Mouse (Mus musculus): ENCODE measurements around the gene Gm49361.
A peak's percentile ranks its signal among the peaks of the same experiment; 100 is the strongest.
"Not testable (repeated sequence)": the region's sequence is repeated elsewhere in the genome, so short reads cannot be mapped to it uniquely, and the experiment has no call there.

The Gm49361 gene

GRCm38 (mm10) chr14:57746001-57746771 lies at the start of gene Gm49361:
Gene Gm49361 (minus strand): TSS chr14:57746103.
- peak; percentile 88 for DNase-seq (ENCODE audit: low read depth, low spot score)

- no peak for DNase-seq (ENCODE audit: low read depth, low spot score)
Observed at GRCm38 (mm10) chr14:57791171-57791570, 45.3 kb upstream of the Gm49361 start.

GRCm38 (mm10) chr14:57789759-57790158 lies 43.9 kb upstream of the Gm49361 start:
- DNase-seq (ENCODE audit: low read depth, low spot score) = no peak

GRCm38 (mm10) chr14:57789311-57789710 lies 43.4 kb upstream of the Gm49361 start:
- DNase-seq (ENCODE audit: low read depth, low spot score) = no peak

GRCm38 (mm10) chr14:57787406-57787805 lies 41.5 kb upstream of the Gm49361 start:
- DNase-seq (ENCODE audit: low read depth, low spot score) = no peak

- DNase-seq (ENCODE audit: low read depth, low spot score) = no peak
Observed at GRCm38 (mm10) chr14:57772157-57772815, 26.4 kb upstream of the Gm49361 start.

GRCm38 (mm10) chr14:57769102-57769501 lies 23.2 kb upstream of the Gm49361 start:
- DNase-seq (ENCODE audit: low read depth, low spot score) = no peak

- no peak for DNase-seq (ENCODE audit: low read depth, low spot score)
Observed at GRCm38 (mm10) chr14:57760447-57761412, 14.8 kb upstream of the Gm49361 start.

GRCm38 (mm10) chr14:57758237-57758636 lies 12.3 kb upstream of the Gm49361 start, which contains the start of gene Lats2:
Gene Lats2 (minus strand): TSS chr14:57758388.
- no peak for DNase-seq (ENCODE audit: low read depth, low spot score)

- DNase-seq (ENCODE audit: low read depth, low spot score) = no peak
Observed at GRCm38 (mm10) chr14:57756094-57756493, 10.2 kb upstream of the Gm49361 start.

GRCm38 (mm10) chr14:57755661-57756060 lies 9.8 kb upstream of the Gm49361 start:
- DNase-seq (ENCODE audit: low read depth, low spot score) = peak; percentile 37

GRCm38 (mm10) chr14:57753351-57753992 lies 7.6 kb upstream of the Gm49361 start:
- peak; percentile 89 for DNase-seq (ENCODE audit: low read depth, low spot score)

- not testable (repeated sequence) for DNase-seq (ENCODE audit: low read depth, low spot score)
Observed at GRCm38 (mm10) chr14:57751006-57751405, 5.1 kb upstream of the Gm49361 start.

- no peak for DNase-seq (ENCODE audit: low read depth, low spot score)
Observed at GRCm38 (mm10) chr14:57749501-57749900, 3.6 kb upstream of the Gm49361 start.

GRCm38 (mm10) chr14:57745291-57745969 lies 473 bp downstream of the Gm49361 start:
- no peak for DNase-seq (ENCODE audit: low read depth, low spot score)

GRCm38 (mm10) chr14:57744547-57744946 lies 1.4 kb downstream of the Gm49361 start:
- peak; percentile 63 for DNase-seq (ENCODE audit: low read depth, low spot score)

- no peak for DNase-seq (ENCODE audit: low read depth, low spot score)
Observed at GRCm38 (mm10) chr14:57740651-57741050, 5.3 kb downstream of the Gm49361 start.

GRCm38 (mm10) chr14:57737089-57737488 lies 8.8 kb downstream of the Gm49361 start:
- peak; percentile 65 for DNase-seq (ENCODE audit: low read depth, low spot score)

- DNase-seq (ENCODE audit: low read depth, low spot score) = no peak
Observed at GRCm38 (mm10) chr14:57736141-57736540, 9.8 kb downstream of the Gm49361 start.

- peak; percentile 98 for DNase-seq (ENCODE audit: low read depth, low spot score)
Observed at GRCm38 (mm10) chr14:57732668-57733293, 13.1 kb downstream of the Gm49361 start.

Data from R1 (cell line).